Mouse (Mus musculus) erythroblast, embryonic 14.5 days (primary cell): Measurements from ENCODE around the gene Rad54l2.

Experiments used
- GATA1 ChIP-seq: IDR thresholded peaks from 2 replicates; pipeline ENCODE4 v1.6.1; 2012; ENCODE audit warnings: low read length, inconsistent platforms, mixed read lengths
- TAL1 ChIP-seq: IDR thresholded peaks from 3 replicates; pipeline ENCODE4 v1.6.1; 2012; ENCODE audit warnings: low read length, inconsistent platforms, mixed read lengths

DNA sequence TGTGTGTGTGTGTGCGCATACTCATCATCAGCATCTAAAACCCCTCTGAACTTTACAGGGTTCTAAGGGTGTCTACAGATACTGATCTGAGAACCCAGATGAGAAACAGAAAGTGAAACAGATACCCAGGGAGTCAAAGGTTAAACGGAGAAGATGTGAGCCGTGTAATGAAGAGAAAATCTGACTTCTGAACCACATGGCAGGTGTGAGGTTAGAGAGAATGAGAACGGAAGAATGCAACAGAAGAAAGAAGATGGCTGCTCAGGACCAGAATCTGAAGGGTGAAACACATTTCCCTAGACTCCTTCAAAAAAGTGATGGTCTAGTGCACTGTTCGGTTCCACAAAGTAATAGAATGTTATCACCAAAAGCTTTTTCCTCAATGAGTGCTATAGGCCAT is 36.9 kb downstream of the Rad54l2 start:
- TF ChIP-seq TAL1, result no peak
- TF ChIP-seq GATA1, result no peak
